Mouse (Mus musculus) induced T-regulatory cell, adult 2 months (primary cell): ENCODE data around the gene Zswim3.

Experiments
- DNase-seq: peaks from one replicate; pipeline ENCODE4 v3.0.0-alpha.2; 2012; ENCODE audit warnings: low read depth

The Zswim3 gene

DNA sequence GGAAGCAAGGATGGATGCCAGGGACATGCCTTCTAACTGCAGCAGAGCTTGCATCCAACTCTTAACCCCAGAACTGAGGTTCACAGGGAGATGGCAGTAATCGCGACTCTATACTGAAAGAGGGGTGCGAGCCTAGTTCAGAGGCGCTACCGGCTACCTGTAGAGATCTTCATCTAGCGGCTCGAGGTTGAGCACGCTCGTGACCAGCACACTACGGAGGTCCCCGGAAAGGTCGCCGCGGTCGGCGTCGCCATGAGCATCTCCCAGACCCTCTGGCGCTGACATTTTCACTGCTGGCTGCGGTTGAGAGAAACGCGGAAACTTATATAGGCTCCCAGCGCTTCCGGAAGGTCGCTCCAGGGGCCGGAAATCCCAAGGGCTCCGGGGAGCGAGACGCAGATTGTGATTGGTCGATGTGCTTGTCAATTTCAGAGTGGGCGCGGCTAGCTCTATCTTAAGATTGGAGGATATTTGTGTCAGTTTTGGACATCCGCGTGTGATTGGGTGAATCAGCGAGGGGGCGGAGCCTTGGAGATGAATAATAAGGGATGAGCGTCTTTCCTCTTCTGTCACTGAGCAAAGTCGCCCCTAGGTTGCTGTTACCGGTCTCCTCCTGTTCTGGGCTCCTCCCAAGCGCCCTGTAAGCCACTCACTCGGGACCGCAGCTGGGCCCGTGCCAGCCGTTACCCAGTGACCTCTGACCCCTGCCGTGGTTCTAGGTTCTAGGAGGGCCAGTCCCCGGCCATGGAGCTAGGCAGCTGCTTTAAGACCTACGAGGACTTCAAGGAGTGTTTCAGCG is at the start of gene Zswim3, which contains the start of gene Acot8:
Gene Zswim3 (plus strand): TSS at position 566 of the 799 bp plus-strand sequence.
Gene Acot8 (minus strand): TSS at position 350 of the 799 bp plus-strand sequence.
- peak; percentile 100 for DNase-seq

DNA sequence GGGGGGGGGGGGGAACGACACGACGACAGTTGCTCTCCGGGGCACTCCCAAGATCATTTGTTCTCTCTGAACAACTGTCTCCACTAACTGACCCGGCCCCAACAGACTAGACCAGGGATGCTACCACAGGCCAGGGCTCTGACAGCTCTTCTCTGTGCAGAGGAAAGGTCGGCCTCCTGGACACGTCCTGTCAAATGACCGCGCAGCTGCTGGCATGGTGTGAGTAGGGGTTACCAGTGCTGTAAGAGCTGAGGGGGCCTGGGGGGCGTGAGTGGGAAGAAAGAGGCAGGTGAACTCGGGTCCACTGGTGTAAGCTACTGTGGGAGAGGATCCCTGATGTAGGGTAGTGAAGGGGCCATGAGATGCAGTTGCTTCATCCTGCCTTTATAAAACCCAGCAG is 47.1 kb upstream of the Zswim3 start:
- no peak for DNase-seq

DNA sequence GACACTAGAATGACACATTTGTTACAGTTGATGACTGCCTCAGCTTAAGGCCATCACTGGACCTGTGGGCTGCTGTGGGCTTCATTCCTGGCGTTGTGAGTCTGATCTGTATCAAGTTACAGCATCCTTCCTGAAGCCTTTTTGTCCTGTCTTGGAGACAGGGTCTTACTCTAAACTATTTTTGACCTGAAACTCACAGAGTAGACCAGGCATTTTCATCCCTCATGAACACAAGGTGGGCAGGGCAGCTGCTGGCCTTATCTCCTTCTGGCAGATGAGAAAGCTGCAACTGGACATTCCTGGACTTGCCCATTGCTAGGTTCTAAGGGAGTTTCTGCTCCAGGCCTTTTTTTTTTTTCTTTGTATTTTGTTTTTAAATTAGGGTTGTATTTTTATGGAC is 46.2 kb upstream of the Zswim3 start:
- no peak for DNase-seq

DNA sequence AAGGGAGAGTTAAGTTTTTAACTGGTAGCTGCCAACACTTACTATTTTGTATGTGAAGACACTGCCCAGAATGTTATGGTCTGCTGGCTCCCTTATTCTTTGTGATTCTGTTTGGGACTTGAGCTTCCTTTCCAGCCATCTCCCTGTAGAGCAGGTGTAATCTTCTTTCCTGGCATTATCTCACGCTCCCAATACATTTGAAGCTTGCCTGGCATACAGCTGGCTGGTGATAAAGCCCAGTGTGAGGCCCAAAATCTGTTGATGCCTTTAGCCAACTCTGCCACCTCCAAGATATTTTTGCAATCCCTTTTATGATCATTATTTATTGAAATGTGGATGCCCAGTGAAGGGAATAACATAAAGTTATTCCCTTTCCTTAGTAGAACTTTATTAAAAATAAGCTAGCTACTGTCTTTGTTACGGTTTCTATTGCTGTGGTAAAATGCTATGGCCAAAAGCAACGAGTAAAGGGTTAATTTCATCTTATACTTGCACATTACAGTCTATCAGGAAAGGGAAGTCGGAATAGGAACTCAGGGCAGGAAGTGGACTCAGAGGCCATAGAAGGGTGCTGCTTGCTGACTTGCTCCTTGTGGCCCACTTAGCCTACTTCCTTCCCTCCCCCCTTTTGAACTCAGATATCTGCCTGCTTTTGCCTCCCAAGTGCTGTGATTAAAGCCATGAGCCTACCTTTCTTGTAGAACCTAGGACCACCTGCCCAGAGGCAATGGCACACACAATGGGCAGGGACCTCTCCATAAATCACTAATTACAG is 44.7 kb upstream of the Zswim3 start:
- no peak for DNase-seq

DNA sequence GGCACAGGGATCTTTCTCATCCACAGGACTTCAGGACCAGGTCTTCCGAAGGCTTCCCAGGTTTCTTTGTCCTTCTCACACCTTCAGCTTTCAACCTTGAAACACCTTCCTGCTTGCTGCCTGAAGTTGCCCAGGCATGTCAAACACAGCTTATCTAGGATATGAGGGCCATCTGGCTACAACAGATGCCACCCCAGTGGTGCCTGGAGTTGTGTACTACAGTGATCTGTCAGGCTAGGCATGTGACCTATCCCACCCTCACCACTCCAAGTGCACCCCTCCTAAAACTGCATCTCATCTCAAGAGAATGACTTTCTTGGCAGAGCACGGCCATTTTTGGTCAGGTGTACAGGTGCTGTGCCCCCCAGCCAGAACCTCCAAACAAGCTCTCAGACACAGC is 43.4 kb upstream of the Zswim3 start:
- no peak for DNase-seq

DNA sequence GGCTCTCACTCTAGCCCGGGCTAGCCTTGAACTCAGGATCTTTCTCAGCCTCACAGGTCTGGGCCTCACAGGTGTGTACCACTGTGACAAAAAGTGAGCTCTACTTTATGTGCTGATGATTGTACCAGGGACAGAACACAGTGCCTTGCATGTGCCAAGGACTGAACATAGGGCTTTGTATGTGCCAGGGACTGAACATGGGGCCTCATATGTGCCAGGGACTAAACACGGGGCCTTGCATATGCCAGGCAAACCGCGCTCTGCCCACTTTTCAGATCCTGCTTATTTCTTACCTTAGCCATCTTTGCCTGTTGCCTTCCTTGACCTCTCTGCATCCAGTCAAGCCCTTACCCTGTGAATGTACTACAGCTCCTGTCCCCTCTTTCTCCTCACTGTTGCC is 42.9 kb upstream of the Zswim3 start:
- DNase-seq, result no peak

DNA sequence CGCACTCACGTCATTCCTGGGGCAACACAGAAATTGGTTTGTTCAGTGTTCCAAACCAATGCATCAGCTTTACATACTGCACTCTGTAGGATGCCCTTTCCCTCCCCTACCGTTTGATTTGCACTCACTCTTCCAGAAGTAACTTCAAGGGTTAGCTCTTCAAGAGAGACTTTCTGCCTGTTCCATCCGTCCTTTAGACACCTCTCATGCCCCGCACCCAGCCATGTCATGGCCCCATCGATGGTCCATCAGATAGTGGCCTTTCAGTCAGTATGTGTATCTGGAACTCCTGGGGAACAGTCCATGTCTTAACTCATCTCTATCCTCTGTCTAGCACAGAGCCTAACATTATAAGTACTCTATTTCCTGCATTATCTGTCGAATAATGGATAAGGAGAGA is 42.3 kb upstream of the Zswim3 start:
- no peak for DNase-seq

DNA sequence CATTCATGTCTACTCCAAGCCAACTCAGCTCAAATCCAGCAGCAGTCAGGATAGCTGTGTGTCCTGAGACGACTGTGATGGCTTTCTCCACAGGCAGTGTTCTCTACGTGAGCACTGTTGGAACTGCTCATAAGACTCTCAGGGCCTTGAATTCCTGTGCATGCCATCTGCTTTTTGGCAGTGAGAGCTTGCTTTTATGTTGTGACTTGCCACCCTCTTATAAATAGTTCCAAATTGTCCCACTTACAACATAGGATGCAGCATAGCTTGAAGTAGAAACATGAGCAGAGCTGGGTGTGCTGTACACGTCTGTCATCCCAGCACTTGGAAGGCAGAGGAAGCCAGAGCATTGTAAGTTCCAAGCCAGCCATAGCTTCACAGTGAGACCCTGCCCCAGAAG is 39.1 kb upstream of the Zswim3 start:
- no peak for DNase-seq

DNA sequence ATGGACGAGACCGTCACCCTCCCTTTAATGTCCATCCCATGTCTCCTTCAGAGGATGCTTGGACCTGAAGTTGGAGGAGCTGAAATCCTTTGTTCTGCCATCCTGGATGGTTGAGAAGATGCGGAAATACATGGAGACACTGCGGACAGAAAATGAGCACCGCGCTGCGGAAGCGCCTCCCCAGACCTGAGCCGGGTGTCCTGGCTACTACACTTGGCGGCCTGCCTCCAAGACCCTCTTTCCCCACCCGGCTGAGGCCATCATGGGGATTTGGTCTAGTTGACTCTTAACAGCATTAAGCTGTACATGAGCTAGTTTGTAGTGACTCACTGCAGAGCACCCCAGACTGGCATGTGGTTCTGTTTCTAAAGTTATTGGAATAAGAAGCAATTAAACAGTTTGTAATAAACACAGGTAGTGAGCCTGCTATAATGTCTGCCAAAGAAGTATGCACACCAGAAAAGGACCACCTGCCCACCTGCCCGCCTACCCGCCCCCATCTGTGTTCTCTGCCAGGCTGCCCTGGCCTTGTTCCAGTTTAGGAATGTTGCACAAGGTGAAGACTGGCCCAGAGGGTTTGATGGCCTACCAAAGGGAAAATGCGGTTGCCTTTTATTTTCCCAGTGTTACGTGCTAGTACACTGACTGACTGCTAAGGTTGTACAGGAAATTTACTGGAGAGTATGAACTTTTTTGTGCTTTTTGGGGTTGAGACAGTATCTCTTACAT is 36.9 kb upstream of the Zswim3 start:
- DNase-seq, result no peak

DNA sequence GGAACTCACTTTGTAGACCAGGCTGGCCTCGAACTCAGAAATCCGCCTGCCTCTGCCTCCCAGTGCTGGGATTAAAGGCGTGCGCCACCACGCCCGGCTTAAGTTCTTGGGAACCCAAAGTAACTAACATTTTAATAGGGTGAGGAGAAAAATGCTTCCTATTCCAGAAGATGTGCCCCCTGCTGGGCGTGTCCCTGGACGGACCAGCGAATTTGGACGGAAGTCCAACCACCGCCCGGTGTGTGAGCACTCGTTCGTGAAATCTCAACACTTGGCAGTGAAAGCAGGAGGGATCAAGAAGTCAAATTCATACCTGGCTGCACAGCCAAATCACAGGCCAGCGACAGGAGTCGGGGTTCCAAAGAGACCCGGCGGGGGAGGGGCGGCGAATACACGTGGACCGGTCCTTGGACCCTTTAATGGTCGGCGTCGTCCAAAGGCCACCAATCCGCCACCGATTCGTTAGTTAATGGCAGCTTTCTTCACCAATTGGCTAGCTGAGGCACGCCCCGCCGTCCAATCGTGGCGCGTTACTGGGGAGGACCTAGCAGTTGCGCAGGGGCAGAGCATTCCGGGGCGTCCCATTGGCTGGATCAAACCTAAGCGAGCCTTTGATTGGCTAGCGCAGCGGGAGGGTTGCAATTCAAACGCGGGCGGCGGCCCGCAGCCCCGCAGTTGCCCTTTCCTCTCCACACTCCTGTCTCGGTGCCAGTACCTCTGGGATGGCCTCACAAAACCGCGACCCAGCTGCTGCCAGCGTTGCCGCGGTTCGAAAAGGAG is 35.5 kb upstream of the Zswim3 start, which contains the start of gene Ube2c:
Gene Ube2c (plus strand): TSS at position 641 of the 780 bp plus-strand sequence.
- DNase-seq, result peak; percentile 99

DNA sequence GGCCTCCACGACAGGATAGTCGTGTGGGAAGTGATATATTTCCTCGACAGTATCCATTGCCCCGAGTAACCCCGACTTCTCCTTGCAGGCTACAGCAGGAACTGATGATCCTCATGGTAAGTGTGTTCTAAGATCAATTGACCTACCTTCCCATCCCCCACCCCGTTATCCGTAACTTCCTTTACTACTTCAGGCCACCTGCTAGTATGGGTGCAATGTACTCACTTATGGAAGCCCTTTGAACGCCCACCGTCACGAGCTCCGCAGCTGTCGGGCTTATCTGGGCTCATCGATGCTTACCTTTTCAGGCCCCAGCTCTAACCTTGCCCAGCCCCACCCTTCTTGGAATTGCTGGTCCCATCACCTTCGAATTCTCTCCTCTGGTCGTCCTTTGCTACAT is 34.6 kb upstream of the Zswim3 start:
- DNase-seq, result peak; percentile 56

DNA sequence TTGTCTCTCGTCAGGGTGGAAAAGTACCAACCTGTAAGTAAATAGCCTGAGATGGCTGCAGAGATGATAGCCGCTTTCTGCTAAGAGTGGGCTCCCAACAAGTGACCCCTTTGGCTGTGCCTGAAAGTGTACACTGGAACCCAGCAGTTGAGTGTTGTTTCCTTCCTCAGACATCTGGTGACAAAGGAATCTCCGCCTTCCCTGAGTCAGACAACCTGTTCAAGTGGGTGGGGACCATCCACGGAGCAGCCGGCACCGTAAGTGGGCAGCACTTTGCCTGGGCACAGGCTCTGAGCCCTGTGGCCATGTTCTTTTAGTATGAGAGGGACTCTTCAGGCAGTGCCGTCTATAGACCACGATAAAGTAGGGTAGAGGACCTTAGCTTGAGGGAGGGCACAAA is 33.8 kb upstream of the Zswim3 start:
- DNase-seq, result no peak

DNA sequence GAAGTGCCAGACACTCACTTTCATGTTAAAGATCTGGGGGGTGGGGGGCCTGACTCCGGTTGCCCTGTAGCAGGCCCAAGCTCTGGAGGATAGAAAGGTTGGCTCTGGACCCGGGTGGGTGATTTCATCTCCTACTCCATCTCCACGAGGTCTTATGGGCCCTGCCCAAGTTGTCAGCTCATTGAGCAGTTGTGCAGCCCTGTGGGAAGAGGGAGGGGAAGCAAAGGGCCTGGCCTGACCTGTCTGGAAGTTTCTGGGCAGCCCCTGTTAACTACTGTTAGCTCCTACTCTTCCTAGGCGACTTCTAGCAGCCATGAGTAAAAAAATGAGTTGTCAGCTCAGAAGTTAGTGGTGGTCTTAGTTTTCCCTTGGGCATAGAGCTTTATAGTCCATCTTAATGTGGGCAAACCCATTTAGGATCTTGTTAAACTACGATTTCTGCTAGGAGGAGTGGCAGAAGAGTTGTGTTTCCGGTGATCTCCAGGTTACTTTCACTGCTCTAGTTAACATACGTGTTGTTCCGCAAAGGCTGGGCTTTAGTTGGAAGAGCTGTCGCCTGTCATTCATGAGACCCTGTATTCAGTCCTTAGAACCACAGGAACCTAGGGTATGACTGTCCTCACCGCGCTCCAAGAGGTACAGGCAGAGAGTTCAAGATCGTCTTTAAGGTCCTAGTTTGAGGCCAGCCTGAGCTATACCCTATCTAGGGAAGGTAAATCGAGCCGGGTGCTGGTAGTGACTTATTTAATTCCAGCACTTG is 31.5 kb upstream of the Zswim3 start:
- no peak for DNase-seq

DNA sequence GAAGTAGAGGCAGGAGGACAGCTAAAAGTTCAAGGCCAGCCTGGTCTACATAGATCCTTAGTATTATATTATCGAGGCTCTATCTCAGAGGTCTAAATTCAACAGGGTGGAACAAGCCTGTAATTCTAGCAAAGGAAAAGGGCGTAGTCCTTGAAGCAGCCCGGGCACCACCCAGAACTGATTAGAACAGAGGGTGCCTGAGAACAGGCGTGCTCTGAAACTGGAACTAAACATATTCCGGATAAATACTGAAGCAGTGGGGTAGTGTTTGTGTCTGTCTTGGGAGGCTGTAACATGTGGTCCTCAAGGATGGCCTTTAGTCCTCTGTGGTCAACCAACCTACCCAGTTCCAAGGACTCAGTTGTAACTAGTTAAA is 30.9 kb upstream of the Zswim3 start:
- no peak for DNase-seq

DNA sequence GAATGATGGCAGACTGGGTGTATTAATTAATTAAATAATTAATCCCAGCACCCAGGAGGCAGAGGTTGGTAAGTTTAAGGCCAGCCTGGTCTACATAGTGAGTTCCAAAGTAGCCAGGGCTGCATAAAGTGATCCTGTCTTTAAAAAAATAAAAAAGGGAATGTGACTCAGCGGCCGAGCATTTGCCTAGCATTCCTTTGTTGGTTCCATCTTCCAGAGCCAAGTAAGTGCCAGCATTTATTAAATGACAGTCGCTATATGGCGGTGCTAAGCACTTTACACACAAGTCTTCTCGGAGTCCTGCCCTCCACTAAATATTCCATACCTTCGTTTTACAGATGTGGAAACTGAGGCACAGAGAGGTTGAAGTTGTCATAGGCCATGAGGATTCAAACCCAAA is 28.8 kb upstream of the Zswim3 start:
- DNase-seq, result no peak

DNA sequence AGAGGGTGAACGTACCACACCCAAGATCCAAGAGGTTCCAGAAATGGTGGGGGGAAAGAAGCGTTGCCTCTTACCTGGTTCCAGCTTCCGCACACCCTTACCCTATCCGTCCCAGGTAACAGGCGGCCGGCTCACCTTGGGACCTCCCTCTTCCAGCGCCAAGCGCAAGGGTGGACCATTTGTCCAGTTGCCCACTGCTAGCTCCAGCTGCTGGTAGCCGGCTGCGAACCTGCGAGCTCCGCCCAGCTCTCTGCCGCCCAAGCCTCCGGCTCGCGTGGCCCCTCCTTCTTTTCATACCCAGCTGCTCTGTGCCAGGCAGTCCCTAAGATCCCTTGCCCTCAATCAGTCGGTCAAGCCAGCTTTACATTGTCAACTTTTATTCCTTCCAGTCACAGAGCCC is 28.1 kb upstream of the Zswim3 start:
- no peak for DNase-seq

DNA sequence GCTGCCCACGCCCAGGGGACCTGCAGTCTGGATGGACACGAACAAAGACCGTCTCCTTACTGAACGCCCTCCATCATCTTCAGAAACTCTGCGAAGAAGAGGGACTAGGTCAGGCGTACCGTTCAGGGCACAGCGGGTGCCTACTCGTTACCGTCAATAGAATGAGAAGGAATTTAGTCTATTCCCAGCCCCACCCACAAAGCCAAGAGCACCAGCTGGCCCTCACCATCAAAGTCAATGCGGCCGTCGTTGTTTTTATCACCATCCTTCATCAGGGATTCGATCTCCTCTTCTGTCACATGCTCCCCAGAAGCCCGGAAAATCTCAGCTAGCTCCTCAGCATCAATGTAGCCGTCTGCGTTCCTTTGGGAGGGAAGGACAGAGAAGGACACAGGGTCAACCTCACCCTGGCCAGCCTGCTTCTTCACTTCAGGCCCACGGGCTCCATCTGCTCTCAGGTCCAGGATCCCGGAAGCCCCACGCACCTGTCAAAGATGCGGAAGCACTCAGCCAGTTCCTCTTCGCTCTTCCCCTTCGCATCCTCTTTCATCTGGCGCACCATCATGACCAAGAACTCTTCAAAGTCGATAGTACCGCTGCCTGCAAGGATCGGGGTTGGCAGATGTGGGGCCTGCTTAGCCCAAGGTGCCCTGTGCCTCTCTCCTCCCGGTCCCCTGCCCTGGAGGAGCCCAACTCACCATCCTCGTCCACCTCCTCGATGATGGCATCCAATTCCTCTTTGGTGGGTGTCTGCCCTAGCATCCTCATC is 27.5 kb upstream of the Zswim3 start:
- DNase-seq, result no peak

DNA sequence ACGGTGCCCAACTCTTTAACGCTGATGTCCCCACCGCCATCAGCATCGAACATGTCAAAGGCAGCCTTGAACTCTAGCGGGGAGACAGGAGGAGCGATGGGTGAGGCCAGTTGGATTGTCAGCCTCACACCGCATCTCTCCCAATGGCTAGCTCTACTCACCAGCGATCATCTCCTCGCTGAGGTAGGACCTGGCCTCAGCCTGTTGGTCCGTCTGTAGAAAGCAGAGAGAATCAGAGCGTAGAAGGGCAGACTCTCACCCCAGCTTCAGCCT is 26.9 kb upstream of the Zswim3 start:
- no peak for DNase-seq

DNA sequence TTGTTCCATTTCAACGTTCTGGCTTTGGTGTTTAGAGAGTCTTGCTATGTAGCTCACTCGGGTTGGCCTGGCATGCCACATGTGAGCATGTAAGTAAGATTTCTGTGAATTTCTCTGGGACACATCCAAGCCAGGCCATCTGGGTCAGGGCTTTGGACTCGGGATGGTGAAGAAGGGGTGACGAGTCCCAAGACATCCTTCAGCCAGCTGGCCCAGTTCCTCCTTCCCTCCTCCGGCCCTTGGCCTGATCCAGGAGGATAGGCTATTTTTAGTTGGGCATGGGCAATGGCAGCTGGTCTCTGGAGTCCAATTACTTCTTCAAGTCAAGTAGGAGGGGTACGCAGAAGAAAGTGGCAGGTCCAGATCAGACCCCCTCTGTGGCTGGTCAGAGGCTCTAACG is 26.1 kb upstream of the Zswim3 start:
- DNase-seq, result no peak

DNA sequence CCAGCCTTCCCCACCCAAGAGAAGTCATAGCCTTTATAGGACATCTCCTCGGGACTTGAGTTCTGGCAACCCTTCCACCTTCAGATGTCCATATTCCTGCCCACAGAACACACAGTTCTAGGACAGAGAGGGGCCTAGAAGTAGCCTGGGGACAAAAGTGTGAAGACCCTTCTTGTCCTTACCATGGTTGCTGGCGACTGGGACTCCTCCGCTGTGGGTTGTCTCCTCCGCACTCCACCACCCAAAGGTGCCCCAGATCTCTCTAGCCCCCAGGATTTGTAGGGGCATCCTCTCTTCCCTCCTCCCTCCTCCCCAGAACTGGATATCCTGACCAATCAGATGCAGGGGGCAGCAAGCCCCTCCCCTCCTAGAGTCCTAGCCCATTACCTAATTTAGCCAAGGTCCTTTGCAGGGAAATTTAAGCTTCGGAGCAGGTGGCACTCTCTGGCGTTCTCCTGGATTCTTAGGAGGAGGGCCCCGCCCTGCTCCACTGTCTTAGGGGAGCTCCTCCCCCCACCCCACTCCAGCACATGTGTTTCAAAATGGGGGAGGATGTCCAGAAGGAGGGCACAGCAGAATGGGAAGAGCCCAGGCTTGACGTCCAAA is 25.3 kb upstream of the Zswim3 start, which contains the start of gene Tnnc2:
Gene Tnnc2 (minus strand): TSS at position 487 of the 606 bp plus-strand sequence.
- no peak for DNase-seq
